Mouse (Mus musculus): ENCODE results near the gene Xpa.

Xpa gene

DNA sequence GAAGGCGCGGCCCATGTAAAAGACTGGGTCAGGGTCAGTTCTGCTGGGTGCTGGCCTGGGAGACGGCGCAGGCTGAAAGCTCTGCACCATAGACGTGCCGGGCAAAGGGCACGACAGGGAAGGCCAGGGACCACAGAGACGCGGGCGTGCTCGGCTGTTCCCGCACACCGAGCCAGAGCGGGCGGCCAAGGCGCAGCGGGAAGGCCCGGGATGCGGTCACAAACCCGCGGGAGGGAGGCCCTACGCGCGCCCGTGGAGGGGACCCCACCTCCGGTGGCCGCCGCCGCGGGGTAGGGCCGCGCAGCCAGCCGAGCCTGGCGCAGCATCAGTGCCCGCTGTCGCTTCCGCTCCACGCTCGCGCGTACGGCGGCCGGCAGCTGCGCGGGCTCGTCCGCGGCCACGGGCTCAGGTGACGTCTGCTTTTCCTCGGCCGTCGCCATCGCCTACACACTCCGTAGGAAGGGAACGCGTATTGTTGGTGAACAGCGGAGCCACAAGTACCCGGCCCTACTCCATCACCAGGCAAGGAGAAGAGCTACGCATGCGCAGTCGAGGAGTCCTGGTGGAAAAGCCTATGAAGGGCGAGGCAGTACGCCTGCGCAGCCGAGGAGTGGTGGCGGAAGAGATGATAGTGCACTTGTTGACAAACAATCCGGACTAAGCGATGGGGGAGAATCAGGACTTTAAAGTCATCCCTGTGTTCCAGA lies at the start of gene Xpa:
TSS of gene Xpa (minus strand) at position 531 of the 707 bp plus-strand sequence.
- peak; percentile 92 to 96 for DNase-seq (ENCODE audit: low spot score in 2 of 2)

DNA sequence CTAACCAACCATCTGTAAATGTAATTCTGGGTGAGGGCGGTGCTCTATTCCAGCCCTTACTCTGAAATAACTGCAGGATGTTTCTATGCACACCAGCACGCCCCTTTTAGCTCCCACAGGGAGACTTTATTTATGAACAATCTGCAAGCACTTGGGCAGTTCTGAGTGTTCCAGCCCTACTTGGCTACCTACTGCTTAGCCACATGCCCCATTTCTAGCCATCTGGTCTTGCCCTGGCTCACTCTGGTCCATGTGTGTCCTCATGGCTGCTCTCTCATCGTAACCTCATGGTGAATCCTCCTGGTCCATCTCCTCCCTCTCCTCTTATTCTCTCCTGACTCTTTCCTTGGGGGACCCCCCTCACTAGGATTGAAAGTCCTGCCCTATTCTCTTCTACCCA lies 39.8 kb upstream of the Xpa start:
- no peak for DNase-seq (ENCODE audit: low spot score in 2 of 2)

DNA sequence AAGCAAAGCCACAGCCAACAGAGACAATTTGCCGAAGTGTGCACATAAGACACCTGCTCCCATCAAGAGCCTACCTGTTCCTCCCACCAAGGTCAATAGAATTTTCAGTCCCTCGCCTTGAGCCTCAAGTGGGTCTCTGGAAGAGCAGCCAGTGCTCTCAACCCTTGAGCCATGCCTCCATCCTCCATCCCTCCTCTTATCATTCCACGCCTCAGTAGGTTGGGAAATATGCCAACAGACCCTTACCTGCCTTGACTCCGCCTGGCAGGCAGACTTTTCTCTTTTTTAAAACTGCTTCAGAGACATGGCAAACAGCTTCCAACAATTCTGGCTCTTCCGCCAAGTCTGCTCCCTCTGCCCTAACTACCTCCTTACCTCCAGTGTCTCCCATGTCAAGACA lies 38.6 kb upstream of the Xpa start:
- no peak for DNase-seq (ENCODE audit: low spot score in 2 of 2)

DNA sequence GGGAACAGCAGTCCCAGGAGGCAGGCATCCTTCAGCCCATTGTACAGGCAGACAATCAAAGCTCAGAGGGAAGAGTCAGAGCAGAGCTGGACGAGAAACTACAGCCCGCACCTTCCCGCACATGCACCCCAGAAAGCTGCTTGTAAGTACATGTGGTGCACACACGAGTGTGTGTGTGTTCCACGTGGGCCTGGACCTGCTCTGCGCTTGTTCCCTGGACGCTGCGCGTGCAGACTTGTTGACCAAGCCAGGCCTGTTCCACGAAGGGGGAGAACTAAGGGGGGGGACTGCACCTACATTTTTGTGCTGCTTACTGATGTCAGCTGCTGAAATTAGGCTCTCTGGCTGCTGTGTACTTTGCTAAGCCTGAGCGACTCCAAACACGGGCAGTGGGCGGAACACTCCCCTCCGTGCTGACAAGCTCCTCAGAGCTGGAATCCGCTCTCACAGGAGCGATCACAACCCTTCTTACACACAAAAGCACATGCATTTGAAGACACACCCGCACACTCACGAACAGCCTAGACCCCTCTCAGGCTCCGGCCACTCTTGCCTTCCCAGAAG lies 30.9 kb upstream of the Xpa start:
- DNase-seq (ENCODE audit: low spot score in 2 of 2): no peak

DNA sequence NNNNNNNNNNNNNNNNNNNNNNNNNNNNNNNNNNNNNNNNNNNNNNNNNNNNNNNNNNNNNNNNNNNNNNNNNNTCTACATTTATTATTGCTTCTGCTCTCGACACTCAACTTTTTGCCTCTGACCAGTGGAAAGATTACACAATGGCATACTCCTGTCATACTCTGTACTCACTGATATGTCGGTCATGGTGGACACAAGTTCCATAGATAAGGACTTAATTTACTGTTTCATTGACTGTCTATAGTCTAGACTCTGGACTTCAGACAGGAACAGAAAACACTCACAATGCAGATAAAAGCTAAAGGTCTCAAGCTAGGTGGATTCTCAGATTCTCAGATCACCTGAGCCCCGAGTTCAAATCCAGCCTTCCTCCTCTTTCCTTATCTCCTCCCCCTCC lies 25.0 kb upstream of the Xpa start:
- no peak for DNase-seq (ENCODE audit: low spot score in 2 of 2)

DNA sequence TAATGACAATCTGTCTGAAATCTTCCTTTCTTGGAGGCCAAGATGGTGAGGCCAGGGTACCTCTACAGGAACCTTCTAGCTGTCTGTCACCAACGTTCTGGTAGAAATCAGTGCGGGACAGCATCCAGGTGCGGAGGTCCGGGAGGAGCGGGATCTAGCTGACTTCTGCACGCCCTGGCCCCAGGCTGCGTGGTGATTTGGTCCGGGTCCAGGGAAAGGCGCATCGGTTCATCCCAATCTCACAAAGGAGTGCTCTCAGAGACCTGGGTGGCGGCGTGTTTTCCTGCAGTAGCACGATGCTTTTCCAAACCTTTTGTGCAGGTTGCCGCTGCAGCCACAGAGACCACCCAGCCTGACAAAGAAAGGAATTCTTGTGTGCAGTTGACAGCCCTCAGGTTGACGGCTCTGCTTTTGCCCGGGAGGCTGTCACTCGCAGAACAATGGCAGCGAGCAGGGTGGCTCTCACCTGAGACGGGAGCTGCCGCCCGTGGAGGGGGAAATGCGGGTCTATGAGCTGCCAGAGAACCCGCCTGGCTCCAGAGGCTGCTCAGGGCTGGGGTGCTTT lies 6.5 kb upstream of the Xpa start:
- no peak for DNase-seq (ENCODE audit: low spot score in 2 of 2)

DNA sequence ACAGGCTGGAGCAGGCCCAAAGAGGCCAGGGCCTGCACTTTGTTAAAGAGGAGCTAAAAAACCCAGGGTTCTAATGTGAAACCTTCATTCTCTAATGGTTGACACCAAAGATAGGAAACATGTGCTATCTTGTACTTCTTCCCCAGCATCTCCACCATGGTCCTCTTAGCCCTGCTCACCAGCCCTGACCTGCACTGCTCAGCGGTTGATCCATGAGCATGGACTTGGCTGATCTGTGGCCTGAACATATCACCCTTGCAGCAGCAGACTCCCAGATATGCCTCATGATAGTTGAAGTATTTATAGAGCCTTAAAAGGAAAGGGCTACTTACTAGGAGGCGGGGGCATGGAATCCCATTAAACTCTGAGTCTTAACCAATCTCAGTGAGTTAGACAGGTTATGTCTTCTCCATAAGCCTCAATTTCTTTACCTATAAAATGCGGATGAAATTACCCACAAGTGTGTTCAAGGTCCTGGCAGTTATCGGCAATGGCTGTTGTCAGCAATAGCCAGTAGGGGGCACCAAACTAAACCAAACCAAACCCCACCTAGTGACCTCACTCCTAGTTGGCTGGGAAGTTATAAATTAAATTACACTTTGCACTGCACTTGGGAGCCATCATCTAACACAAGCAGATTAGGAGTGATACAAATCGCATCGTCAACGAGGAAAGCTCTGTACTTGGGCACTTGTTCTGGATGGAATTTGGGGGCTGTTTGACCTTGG lies 5.9 kb upstream of the Xpa start:
- peak in 1 of 2 experiments; percentile 79 for DNase-seq (ENCODE audit: low spot score in 2 of 2)

DNA sequence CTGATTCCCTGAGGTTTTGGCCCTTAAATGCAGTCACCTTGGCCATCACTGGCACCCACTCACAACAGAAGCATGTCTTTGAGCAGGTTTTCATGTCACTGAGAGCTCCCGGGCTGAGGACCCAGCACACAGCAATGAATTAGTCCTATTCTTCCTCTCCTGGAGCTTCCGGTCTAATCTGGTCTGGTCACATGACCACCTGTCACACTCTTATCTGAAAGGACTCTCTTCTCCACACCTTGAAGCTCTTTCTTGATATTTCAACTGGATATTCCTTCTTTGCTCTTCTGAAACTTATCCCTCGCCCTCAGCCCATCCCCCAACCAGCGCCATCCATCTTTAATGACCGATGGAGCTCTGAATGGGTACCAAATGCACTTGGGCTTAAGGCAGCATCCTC lies 2.0 kb upstream of the Xpa start:
- no peak for DNase-seq (ENCODE audit: low spot score in 2 of 2)

DNA sequence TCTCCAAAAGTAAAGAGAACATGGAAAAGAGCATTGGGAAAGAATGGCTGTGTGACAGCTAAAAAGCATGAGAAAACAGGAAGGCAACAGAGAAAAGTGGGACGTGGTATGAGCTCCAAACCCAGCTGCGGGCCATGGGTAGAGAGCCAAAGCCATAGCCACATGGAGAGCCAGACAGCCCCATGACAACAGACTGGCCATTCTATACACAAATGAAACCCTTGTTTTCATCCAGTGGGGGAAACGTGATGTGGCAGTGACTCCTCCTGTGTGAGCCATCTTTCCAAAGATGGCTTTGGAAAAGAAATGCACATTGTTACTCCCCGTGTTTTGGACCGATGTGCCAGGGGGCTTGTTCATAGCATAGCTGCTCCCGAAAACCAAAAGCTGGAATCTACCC lies 402 bp upstream of the Xpa start:
- DNase-seq (ENCODE audit: low spot score in 2 of 2): peak in 1 of 2 experiments; percentile 42

DNA sequence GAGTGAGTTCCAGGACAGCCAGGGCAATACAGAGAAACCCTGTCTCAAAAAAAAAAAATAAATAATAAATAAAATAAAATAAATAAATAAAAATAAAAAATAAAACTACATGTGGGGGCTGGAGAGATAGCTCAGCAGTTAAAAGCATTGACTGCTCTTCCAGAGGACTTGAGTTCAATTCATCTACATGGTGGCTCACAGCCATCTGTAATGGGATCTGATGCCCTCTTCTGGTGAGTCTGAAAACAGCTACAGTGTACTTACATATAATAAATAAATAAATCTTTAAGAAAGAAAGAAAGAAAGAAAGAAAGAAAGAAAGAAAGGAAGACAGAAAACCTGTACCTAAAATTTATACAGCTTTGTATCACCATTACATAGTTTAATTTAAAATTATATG lies 4.1 kb downstream of the Xpa start:
- peak in 1 of 2 experiments; percentile 35 for DNase-seq (ENCODE audit: low spot score in 2 of 2)

DNA sequence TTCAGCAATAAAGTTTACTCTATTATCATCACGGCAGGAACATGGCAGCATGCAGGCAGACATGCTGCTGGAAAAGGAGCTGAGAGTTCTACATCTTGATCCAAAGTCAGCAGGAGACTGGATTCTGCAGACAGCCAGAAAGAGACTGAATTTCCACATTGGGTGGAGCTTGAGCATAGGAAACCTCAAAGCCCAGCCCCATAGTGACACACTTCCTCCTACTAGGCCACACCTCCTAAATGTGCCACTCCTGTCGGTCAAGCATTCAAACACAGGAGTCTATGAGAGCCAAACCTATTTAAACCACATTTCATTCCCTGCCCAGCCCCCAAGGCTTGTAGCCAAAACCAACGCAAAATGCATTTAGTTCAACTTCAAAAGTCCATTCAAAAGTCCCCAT lies 9.6 kb downstream of the Xpa start:
- DNase-seq (ENCODE audit: low spot score in 2 of 2): no peak

DNA sequence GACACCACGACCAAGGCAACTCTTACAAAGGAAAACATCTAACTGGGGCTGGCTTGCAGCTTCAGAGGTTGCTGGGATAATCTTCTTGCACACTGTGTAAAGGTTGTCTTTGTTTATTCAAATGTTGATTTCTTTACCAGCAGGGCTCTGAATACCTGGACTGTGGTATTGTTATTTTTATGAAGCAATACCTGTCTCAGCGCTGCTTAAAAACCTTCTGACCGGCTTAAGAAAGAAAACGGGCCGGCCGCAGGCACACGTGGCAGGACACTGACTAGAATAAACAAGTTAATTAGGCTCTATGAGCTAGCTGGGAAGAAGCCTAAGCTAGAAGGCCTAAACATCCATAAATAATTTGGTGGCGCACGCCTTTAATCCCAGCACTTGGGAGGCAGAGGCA lies 10.2 kb downstream of the Xpa start:
- DNase-seq (ENCODE audit: low spot score in 2 of 2): no peak

DNA sequence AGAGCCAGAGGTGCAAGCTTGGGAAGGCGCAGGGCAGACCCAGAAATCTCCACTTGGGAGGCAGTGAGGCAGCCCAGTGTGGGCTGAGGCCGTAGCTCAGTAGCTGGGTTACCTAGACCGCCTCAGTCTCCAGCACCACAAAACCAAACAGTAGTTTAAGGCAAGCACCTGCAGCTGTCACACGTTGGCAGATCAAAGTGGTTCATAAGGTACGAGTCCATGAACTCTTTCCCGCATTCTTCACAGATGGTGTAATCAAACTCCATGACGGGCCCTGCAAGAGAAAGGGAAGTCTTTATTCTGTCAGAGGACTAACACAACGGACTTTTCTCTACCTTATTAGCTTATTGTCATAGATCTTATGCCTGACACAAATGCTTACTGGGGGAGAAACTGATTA lies 10.7 kb downstream of the Xpa start:
- DNase-seq (ENCODE audit: low spot score in 2 of 2): no peak

DNA sequence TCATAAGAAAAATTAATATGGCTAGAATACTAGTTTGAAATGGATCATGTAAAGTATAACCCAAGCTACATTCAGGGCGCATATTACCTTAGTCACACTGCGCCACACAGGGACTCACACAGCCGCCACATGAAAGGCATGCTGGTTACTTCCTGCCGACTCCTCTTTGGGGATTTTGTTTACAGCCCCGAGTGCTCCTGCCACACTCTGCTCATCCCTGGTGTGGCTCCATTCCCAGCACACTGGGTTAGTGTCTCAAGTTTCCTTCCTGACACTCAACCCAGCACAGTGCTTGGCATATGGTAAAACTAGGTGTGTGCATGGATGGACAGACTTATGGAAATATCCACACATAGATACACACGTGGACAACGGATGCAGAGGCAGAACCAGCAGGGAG lies 13.9 kb downstream of the Xpa start:
- DNase-seq (ENCODE audit: low spot score in 2 of 2): no peak

DNA sequence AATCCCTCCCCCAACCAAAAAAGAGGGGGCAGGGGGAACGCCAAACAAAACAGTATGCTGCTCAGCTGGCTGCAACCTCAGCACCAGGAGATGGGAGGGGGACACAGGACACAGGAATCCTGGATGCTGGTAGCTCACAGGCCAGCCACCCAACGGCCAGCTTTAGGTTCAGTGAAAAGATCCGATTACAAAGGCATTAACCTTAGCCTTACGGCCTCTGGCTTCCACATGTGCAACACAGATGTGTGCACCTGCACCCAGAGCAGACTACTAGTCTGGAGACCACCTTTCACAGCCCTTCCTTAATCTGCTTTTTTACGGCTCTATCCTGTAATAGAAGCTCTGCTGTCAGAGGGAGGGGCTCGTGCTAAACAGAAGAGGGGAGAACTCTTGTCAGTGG lies 14.9 kb downstream of the Xpa start:
- DNase-seq (ENCODE audit: low spot score in 2 of 2): no peak

DNA sequence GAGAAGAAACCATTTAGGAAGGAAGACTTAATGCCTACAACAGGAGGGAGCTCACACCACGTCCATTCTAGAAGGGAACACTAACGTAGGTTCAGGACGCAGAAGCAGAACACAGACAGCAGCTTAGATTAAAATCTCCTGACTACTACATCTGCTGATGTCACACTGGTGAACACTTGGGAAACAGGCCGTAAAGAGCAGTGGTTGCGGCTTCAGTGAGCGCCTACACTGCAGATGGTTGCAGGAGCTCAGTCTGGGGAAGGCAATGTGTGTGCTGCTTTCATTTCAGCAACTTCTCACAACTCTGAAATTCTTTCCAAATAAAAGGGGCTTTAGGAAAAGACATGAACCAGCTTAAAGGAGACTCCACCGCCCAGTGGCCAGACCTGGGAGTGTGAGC lies 18.6 kb downstream of the Xpa start:
- DNase-seq (ENCODE audit: low spot score in 2 of 2): no peak

DNA sequence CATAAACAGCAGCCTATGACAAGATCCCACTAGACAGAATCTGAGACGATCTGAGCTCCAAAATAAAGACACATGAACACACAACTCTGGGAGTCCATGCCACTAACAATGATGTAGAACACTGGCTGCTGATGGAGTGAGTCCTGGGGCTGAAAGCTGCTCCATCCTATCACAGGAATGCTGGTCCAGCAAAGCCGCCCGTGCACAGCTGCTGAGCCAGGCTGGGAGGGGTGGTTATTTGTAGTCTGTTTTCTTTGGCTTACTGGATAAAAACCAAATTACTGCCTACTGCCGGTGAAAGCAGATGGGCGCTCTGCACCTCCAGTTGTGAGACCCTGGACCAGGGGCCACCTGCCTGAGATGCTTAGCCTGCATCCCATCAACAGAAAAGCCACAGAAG lies 19.1 kb downstream of the Xpa start:
- peak in 1 of 2 experiments; percentile 21 for DNase-seq (ENCODE audit: low spot score in 2 of 2)

DNA sequence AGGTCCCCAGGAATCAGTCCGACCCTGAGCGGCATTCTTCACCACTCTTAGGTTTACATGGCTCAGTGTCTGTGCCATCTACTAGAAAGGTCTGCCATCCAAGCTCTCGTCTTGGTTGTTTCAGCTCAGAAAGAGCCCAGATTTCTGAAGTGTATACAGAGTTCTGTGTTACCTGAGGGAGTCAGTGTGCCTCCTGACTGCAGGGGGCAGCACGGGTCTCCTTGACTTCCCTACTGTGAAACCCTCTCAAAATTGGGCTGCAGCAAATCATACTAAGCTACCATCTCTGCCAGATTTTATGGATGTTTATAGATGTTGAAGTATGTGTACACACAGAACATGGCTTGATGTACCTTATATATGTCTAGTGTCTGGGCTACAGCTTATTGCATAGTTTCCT lies 19.8 kb downstream of the Xpa start:
- DNase-seq (ENCODE audit: low spot score in 2 of 2): no peak

DNA sequence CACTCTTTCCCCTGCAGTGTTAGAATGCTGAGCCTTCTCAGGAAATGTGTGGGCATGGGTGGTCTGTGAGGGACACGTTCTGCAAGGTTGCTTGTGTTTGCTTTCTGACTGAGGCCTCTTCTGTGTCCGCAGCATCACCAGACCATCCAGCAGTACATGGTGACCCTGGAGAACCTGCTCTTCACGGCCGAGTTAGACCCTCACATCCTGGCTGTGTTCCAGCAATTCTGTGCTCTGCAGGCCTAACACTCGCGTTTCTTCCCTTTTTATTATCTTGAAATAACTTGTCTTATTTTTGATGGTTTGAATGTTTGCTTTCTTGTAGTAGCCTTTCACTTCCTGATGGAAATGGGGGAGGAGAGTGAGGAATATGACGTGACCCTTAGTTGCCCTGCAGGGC lies 24.4 kb downstream of the Xpa start:
- no peak for DNase-seq (ENCODE audit: low spot score in 2 of 2)

DNA sequence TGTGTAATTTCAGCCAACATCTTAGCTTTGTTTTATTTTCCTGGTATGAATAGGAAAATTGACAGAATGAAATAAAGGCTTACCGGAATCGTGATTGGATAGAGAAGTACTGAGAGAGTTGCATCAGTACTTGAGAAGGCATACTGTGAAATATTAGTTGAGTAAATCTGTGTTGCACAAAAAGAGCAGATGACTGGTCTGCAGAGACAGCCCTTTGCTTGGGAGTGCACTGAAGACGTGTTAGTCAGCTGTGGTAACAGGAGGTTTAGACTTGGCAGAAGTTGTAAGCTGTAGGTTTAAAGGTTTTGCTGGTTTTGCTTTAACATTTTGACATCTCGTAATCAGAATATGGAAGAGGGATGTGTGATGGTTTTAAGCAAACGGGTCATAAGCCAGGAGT lies 30.3 kb downstream of the Xpa start:
- no peak for DNase-seq (ENCODE audit: low spot score in 2 of 2)

DNA sequence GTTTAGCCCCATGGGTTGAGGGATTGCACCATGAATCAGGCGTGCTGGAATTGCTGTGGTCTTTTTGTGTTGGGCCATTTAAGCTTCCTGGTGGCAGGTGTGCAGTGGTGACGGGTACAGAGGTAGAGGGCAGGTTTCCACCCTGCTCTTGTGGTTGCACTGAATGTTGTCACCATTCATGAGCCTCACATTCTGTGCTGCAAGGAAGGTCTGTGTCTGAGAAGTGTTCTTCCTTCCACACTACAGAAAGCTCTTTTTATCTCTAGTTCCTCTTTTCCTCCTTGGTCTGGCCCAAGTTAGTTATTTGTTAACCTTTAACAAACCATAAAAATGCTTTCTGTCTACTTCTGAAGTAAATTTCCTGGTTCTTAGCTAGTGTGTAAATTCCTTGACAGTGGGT lies 32.1 kb downstream of the Xpa start:
- no peak for DNase-seq (ENCODE audit: low spot score in 2 of 2)

DNA sequence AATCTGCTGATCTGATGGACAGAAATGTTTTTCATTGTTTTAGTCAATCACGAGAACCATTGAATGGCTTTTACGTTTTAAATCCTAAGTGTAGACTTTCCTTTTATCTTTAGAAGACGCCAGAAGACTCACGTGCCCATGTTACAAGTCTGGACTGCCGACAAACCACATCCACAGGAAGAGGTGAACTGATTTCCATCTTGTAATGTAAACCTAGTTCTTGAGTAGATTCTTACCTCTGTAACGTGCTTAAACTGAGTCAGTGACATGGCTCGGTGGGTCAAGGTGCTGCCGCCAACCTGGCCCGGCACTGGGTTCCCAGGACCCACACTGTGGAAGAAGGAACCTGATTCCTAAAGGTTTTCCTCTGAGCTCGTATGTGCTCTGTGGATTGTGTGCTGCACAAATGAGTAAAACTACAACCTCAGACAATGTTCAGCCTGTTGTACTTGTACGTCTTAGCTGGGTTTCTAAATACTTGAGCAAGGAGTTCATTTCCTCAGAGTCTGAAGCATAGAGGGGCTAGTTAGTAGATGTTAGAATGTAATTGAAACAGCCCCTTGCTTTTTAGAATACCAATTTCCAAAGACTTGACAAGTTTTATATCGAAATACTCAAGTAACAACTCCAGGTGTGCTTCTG lies 44.1 kb downstream of the Xpa start:
- DNase-seq (ENCODE audit: low spot score in 2 of 2): no peak

DNA sequence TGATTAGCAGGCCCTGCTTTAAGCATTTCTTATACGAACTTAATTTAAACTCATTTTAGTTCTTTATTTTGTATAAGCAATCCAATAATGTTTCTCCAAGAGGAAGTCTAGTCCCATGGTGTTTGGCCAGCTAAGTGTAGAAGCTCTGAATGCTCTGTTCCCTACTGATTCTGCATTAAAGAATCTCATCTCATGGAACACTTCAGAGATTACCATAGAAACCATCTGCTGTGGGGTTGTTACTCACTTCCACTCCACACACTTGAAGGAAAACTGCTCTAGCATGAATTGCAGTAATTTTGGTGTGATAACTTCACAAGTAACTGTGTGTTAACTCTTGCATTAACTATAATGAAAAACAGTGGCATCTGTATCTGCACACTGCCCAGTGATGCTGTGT lies 49.2 kb downstream of the Xpa start:
- no peak for DNase-seq (ENCODE audit: low spot score in 2 of 2)
